Mouse (Mus musculus) liver, embryonic 15.5 days (tissue): Measurements from ENCODE around the gene Ube2g1. TPM values are rescaled to one million over a fixed set of nuclear protein-coding genes. Genes with fewer than 3 reads are reported as not detected.

Experiments
- ATAC-seq: fragments of 200-750 bp; cut with Nextera tagmentation; 2 replicates; pipeline ENCODE4 v1.8.0; 2017; ENCODE audit warnings: moderate number of reproducible peaks, mild to moderate bottlenecking, moderate library complexity; ENCODE audit not compliant: insufficient read depth
- H3K27ac ChIP-seq: fragments of 300-500 bp; sonication (generic); replicated peaks from 2 replicates; pipeline ENCODE4 v1.5.1; 2015; ENCODE audit warnings: mild to moderate bottlenecking, inconsistent platforms
- H3K27me3 ChIP-seq: fragments of 300-500 bp; sonication (generic); 2 replicates; pipeline ENCODE4 v1.6.1; 2015; ENCODE audit warnings: mild to moderate bottlenecking, inconsistent platforms
- H3K36me3 ChIP-seq: fragments of 300-500 bp; sonication (generic); replicated peaks from 2 replicates; pipeline ENCODE4 v1.6.1; 2015; ENCODE audit warnings: moderate library complexity, mild to moderate bottlenecking, inconsistent platforms
- H3K4me1 ChIP-seq: fragments of 300-500 bp; sonication (generic); replicated peaks from 2 replicates; pipeline ENCODE4 v1.6.1; 2015; ENCODE audit warnings: inconsistent platforms
- H3K4me2 ChIP-seq: fragments of 300-500 bp; sonication (generic); 2 replicates; pipeline ENCODE4 v1.6.1; 2015; ENCODE audit warnings: moderate library complexity, mild to moderate bottlenecking, inconsistent platforms
- H3K4me3 ChIP-seq: fragments of 300-500 bp; sonication (generic); replicated peaks from 2 replicates; pipeline ENCODE4 v1.5.1; 2015; ENCODE audit warnings: mild to moderate bottlenecking, inconsistent platforms
- H3K9ac ChIP-seq: fragments of 300-500 bp; sonication (generic); 2 replicates; pipeline ENCODE4 v1.6.1; 2015; ENCODE audit warnings: moderate library complexity, mild to moderate bottlenecking, inconsistent platforms
- H3K9me3 ChIP-seq: fragments of 300-500 bp; sonication (generic); replicated peaks from 2 replicates; pipeline ENCODE4 v1.6.1; 2016; ENCODE audit warnings: inconsistent platforms
- WGBS: fragments of 180-500 bp; shearing (Covaris S2); methylation state at CpG from one replicate; pipeline ENCODE4 v1.1.7; 2015; ENCODE audit warnings: mixed read lengths; ENCODE audit not compliant: insufficient replicate concordance; 5-methylcytosine and 5-hydroxymethylcytosine counted together
- polyA plus RNA-seq: library from polyadenylated mRNA; unstranded; fragments of >200 nt; fragmentation: Nextera tagmentation; extraction: Ambion mirVana; gene quantifications from 2 replicates; pipeline ENCODE4 v1.2.1, GENCODE M21; 2015

Ube2g1 gene
- polyA plus RNA-seq, result 20.2 and 21.7 TPM in 2 replicates

DNA sequence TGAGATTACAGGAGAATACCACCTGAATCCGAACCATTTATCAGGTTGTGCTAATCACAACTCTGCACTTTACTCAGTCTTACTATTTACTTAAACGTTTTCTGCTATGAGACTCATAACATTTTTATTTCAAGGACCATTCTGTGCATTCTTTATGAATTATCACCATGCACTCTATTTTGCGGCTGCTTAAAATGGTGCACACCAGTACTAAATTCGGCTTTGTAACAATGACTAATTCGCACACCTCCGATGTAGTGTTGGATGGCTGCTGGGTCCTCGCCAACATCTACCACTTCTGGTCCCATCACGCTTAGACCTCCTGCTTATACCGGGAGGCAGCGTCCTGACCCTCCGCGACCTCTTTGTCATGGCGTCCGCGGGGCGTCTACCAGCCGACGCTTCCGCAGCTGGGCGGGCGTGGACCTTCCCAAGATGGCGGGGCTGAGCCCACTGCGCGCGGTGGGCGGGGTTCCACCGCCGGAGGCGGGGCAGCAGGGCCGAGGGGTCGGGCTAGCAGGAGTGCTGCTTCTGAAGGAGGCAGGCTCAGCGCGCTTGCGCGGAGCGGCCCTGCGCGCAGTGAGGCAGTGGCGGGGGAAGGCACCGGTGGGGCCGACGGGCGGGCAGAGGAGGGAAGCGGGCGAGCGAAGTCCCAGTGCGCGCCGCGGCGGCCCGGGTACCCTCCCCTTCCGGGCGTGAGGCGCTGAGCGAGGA lies at the start of gene Ube2g1:
Gene Ube2g1, plus strand, starts transcription at position 590 of the 714 bp plus-strand sequence.
- peak; percentile 93 for ATAC-seq
- 2% methylated on average over 56 of the region's 56 CpGs for WGBS
- H3K27ac ChIP-seq, result peak within 1 kb of the TSS; percentile 98

DNA sequence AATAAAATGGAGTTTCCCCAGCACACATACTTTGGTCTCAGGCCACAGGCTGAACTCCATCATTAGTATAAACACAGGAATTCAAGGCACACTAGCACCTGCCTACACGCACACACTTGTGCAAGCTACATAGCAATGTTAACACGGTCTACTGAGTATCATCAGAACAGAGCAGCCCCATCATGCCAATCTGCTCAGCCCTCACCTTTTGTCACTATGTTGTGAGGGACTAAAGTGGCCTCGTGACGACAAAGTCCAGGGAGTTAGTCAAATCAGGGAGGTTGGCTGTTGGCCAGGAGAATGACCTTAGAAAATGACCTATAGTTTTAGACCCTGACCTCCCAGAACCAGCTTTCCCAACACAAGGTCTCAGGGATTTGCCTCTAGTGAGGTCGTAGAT lies 48.9 kb upstream of the Ube2g1 start:
- H3K9ac ChIP-seq, result no peak overlapping the region
- no peak for ATAC-seq
- no peak overlapping the region for H3K4me2 ChIP-seq
- no peak overlapping the region for H3K27ac ChIP-seq
- H3K36me3 ChIP-seq, result no peaks in the 10 kb centered on the region
- H3K27me3 ChIP-seq, result no peaks in the 10 kb centered on the region
- no peaks in the 10 kb centered on the region for H3K9me3 ChIP-seq
- peaks cover 8% of the 10 kb centered on the region; the same call in 1 of the 2 replicates for H3K4me1 ChIP-seq
- WGBS, result 57% methylated on average over 5 of the region's 5 CpGs
- no peak overlapping the region for H3K4me3 ChIP-seq

More for the DNA sequence above, at the start of gene Ube2g1:
- Histone ChIP-seq H3K4me2 (peak within 1 kb of the TSS; percentile 94), H3K9ac (peak within 1 kb of the TSS; percentile 95), H3K27me3 (no peaks in the 10 kb centered on the region), H3K4me3 (peak within 1 kb of the TSS; percentile 86), H3K4me1 (peaks cover 22% of the 10 kb centered on the region), H3K36me3 (no peaks in the 10 kb centered on the region), H3K9me3 (no peaks in the 10 kb centered on the region)

DNA sequence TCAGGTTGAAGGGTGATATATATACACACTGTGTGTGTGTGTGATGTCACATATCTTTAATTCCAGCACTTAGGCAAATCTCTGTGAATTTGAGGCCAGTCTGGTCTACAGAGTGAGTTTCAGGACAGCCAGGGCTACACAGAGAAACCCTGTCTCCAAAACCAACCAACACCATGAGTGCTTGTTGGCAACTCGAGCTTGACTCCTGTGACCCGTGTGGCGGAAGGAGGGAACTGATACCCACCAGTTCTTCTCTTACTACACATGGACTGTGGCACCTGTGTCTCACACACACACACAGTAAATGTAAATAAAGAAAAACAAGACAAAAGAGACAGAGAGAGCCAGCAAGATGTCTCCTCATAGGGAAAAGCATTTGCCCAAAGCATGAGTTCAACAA lies 46.4 kb upstream of the Ube2g1 start:
- ATAC-seq, result no peak
- Histone ChIP-seq H3K4me3 (no peak overlapping the region), H3K9ac (no peak overlapping the region), H3K9me3 (no peaks in the 10 kb centered on the region), H3K27me3 (no peaks in the 10 kb centered on the region), H3K27ac (no peak overlapping the region), H3K36me3 (no peaks in the 10 kb centered on the region), H3K4me1 (peaks cover 8% of the 10 kb centered on the region; the same call in 1 of the 2 replicates), H3K4me2 (no peak overlapping the region)
- WGBS, result 53% methylated on average over 3 of the region's 3 CpGs

DNA sequence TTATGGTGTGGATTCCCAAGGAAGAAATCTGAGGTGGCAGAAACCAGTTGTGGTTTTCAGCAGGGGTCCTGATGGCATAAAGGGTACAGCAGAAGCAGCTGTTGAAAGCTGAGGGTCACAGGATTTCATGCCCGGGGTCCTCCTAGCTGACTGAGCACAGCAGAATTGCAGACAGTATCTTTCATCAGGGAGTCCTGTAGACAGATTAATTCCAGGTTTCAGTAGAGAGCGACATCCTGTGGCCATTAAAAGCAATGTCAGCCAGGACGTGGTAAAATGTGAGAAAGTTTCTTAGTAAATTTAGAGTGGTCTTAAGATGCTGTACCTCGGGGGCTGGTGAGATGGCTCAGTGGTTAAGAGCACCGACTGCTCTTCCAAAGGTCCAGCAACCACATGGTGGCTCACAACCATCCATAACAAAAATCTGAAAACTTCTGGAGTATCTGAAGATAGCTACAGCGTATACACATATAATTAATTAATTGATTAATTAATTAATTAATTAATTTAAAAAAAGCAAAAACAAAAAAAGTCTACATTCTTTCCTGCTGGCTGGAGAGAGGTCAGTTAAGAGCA lies 42.8 kb upstream of the Ube2g1 start:
- H3K4me3 ChIP-seq, result no peak overlapping the region
- 15% methylated on average over 6 of the region's 6 CpGs for WGBS
- no peaks in the 10 kb centered on the region for H3K36me3 ChIP-seq
- peaks cover 3% of the 10 kb centered on the region for H3K4me1 ChIP-seq
- H3K27me3 ChIP-seq, result no peaks in the 10 kb centered on the region
- no peak overlapping the region for H3K4me2 ChIP-seq
- no peaks in the 10 kb centered on the region for H3K9me3 ChIP-seq
- ATAC-seq, result no peak
- H3K9ac ChIP-seq, result no peak overlapping the region
- H3K27ac ChIP-seq, result no peak overlapping the region

DNA sequence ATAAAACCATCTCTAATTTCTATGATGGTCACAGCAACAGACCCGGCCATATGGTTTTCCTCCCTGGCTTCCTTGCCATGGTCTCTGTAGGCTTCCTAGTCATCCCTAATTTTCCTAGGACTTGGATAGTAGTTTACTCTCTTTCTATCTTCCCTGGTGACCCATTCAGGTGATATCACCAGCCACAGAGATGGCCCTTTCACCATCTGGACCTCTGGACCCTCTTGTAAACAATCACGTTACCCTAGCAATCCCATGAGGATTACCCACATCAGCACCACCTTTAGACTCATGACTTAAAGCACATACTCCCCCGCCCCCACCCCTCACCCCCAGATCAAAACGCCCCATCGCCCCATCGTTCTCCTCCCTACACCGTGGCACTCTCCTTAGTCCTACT lies 40.8 kb upstream of the Ube2g1 start:
- WGBS, result 69% methylated on average over 7 of the region's 7 CpGs
- no peak overlapping the region for H3K4me2 ChIP-seq
- ATAC-seq, result no peak
- no peak overlapping the region for H3K4me3 ChIP-seq
- no peaks in the 10 kb centered on the region for H3K36me3 ChIP-seq
- no peak overlapping the region for H3K9ac ChIP-seq
- H3K9me3 ChIP-seq, result no peaks in the 10 kb centered on the region
- H3K27ac ChIP-seq, result no peak overlapping the region
- H3K27me3 ChIP-seq, result peaks cover 4% of the 10 kb centered on the region; the same call in 1 of the 2 replicates
- H3K4me1 ChIP-seq, result peaks cover 10% of the 10 kb centered on the region

DNA sequence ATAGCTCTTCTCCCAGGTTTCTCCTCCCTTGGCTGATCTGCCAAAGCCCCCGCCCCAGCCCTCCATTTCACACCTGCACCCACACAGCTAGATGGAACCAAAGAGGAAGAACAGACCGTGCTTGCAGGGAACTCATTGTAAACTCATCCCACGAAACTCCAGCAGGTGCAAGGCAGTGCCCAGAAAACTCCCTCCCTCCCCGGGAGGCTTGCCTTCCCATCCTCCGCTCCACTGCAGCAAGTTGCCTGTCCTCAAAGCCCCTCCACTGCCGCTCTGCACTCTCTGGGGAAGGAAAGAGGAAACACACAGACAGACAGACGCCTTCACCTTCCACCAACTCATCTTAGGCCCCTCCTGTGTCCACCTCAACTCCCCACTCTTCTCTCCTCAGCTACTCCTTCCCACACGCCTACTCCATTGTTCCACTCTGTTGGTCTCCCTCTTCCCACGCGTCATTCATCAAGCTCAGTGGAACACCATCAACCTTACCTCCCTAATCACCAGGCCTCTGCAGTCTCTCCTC lies 40.2 kb upstream of the Ube2g1 start:
- Histone ChIP-seq H3K36me3 (no peaks in the 10 kb centered on the region), H3K9ac (no peak overlapping the region), H3K9me3 (no peaks in the 10 kb centered on the region), H3K27ac (no peak overlapping the region), H3K27me3 (peaks cover 6% of the 10 kb centered on the region; the same call in 1 of the 2 replicates), H3K4me2 (no peak overlapping the region), H3K4me1 (peaks cover 10% of the 10 kb centered on the region), H3K4me3 (no peak overlapping the region)
- 37% methylated on average over 10 of the region's 10 CpGs for WGBS
- no peak for ATAC-seq

DNA sequence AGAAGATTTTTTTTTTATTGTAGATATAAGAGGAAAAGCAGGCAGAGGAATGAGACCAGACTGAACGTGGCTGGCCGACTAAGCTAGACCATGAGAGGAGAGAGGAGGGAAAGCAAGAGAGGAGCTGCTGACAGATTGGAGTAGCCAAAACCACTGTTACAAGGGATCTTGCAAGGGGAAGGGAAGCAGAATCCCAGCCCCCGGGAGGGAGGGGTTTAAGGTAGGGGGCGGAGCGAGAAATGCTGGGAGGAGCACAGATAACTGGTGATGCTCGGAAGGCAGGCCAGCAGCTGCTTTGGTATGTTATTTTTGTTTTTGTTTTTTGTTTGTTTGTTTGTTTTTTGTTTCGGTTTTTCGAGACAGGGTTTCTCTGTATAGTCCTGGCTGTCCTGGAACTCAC lies 38.0 kb upstream of the Ube2g1 start:
- Histone ChIP-seq H3K27ac (no peak overlapping the region), H3K4me2 (no peak overlapping the region), H3K9ac (no peak overlapping the region), H3K4me1 (peaks cover 10% of the 10 kb centered on the region), H3K36me3 (no peaks in the 10 kb centered on the region), H3K4me3 (no peak overlapping the region), H3K27me3 (peaks cover 6% of the 10 kb centered on the region; the same call in 1 of the 2 replicates), H3K9me3 (no peaks in the 10 kb centered on the region)
- ATAC-seq, result no peak
- WGBS, result 29% methylated on average over 8 of the region's 8 CpGs

DNA sequence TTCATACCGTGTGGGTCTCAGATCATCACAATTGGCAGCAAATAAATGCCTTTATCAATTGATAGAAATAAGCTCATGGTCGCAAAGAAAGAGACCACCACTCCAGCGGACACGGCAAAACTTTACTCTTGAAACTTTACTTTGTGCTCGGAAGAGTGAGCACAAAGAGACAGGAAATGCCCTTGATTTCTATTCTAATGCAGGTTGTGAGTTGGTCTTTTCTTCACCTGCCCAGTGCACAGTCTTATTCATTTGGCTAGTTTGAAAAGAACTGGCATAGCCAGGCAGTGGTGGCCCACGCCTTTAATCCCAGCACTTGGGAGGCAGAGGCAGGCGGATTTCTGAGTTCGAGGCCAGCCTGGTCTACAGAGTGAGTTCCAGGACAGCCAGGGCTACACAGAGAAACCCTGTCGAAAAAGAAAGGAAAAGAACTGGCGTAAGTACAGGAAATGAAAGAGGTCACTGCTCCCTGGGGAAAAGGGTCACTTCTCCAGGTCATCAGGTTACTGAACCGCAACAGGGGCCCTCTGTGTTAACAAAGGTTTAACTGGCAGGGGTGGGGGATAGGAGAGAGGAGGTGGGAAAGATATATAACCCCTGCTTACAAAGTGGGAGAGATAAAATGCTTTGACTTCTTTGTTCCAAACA lies 37.3 kb upstream of the Ube2g1 start:
- 63% methylated on average over 11 of the region's 11 CpGs for WGBS
- H3K4me1 ChIP-seq, result peaks cover 10% of the 10 kb centered on the region
- no peak overlapping the region for H3K4me2 ChIP-seq
- H3K4me3 ChIP-seq, result no peak overlapping the region
- H3K9me3 ChIP-seq, result no peaks in the 10 kb centered on the region
- H3K9ac ChIP-seq, result no peak overlapping the region
- no peaks in the 10 kb centered on the region for H3K36me3 ChIP-seq
- H3K27ac ChIP-seq, result no peak overlapping the region
- peaks cover 6% of the 10 kb centered on the region; the same call in 1 of the 2 replicates for H3K27me3 ChIP-seq
- ATAC-seq, result no peak

DNA sequence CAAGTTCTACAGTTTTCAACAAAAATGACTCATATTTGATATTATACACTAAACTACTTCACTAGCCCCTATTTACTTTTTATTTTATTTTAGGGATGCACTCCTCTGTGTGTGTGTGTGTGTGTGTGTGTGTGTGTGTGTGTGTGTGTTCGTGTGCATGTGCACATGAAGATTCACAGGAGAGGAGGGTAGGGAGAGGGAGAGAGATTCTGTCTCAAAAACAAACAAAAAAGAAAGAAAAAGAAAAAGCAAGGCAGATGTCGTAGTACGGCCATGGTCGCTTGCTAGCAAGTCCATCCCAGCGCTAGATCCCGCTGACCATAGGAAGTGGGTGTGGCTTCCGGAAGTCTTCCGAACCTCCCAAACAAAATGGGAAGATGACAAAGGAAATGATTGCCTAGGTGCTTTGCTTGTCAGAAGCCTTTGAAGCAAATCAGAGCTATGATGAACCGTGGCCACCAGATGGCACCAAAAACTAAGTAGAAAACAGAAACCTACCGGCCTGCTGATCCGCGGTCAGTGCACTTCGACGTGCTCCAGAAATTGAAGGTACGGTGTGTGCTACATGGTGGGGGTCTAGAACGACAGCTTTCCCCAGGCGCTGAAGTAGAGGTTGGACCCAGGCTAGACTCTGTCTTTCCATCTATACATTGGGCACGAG lies 36.6 kb upstream of the Ube2g1 start:
- Histone ChIP-seq H3K9ac (no peak overlapping the region), H3K4me1 (peaks cover 10% of the 10 kb centered on the region), H3K27me3 (peaks cover 6% of the 10 kb centered on the region; the same call in 1 of the 2 replicates), H3K9me3 (no peaks in the 10 kb centered on the region), H3K36me3 (no peaks in the 10 kb centered on the region), H3K27ac (no peak overlapping the region), H3K4me2 (peak overlapping the region; percentile 54), H3K4me3 (0 out of 2 replicates have a peak overlapping the region, but pooled peaks have one; percentile 22)
- WGBS, result 3% methylated on average over 18 of the region's 18 CpGs
- ATAC-seq, result no peak

DNA sequence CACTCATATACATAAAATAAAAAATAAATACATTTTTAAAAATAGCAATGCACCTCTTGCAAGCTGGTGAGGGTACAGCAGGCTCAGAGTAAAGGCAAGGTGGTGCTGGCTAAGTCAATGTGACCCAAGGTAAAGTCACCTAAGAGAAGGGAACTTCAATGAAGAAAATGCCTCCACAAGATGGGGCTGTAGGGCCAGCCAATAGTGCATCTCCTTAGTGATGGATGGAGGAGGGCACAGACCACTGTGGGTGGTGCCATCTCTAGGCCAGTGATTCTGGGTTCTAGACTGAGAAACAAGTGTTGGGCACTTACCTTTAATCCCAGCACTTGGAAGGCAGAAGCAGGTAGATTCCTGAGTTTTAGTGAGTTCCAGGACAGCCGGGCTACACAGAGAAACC lies 33.3 kb upstream of the Ube2g1 start:
- WGBS, result 88% methylated on average over 1 of the region's 1 CpGs
- Histone ChIP-seq H3K27me3 (peaks cover 32% of the 10 kb centered on the region), H3K4me2 (no peak overlapping the region), H3K4me1 (peaks cover 23% of the 10 kb centered on the region), H3K9me3 (no peaks in the 10 kb centered on the region), H3K9ac (no peak overlapping the region), H3K4me3 (no peak overlapping the region), H3K27ac (no peak overlapping the region), H3K36me3 (no peaks in the 10 kb centered on the region)
- no peak for ATAC-seq

DNA sequence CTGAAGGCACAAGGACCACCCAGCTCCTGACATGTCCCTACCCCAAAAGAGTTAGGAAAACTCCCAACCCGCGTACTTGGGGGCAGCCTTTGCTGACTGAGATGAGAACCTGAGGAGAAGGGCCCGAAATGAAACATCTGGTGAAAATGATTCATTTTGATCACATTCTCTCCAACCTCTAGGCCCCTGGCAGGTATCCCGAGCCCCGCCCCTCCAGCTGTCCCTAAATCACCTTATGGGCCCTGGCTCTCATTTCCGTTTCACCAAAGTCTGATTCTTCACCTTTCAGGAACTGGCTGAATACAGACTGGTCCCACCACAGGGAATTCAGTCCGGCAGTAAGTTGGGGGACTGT lies 31.0 kb upstream of the Ube2g1 start:
- H3K4me2 ChIP-seq, result peak overlapping the region; percentile 65
- 45% methylated on average over 7 of the region's 7 CpGs for WGBS
- ATAC-seq, result no peak
- H3K27me3 ChIP-seq, result peaks cover 30% of the 10 kb centered on the region
- no peaks in the 10 kb centered on the region for H3K9me3 ChIP-seq
- no peaks in the 10 kb centered on the region for H3K36me3 ChIP-seq
- H3K4me1 ChIP-seq, result peaks cover 12% of the 10 kb centered on the region; the same call in 1 of the 2 replicates
- peak overlapping the region; percentile 37 for H3K4me3 ChIP-seq
- no peak overlapping the region for H3K9ac ChIP-seq
- H3K27ac ChIP-seq, result no peak overlapping the region
